Mouse (Mus musculus) MN1 (cell line): ENCODE measurements at regions not wholly inside any gene's neighbourhood (a gene's known extent, or its start where the extent isn't known, plus 50 kb on each side); places are given as distances from the start of the nearest gene placed in this dataset.

Experiments used
- DNase-seq: peaks from one replicate; pipeline ENCODE4 v3.0.0-alpha.2; 2016; ENCODE audit warnings: low spot score

GRCm38 (mm10) chr9:50257162-50257561 lies 87.6 kb downstream of the Rpl10-ps3 start:
- DNase-seq: no peak

DNA sequence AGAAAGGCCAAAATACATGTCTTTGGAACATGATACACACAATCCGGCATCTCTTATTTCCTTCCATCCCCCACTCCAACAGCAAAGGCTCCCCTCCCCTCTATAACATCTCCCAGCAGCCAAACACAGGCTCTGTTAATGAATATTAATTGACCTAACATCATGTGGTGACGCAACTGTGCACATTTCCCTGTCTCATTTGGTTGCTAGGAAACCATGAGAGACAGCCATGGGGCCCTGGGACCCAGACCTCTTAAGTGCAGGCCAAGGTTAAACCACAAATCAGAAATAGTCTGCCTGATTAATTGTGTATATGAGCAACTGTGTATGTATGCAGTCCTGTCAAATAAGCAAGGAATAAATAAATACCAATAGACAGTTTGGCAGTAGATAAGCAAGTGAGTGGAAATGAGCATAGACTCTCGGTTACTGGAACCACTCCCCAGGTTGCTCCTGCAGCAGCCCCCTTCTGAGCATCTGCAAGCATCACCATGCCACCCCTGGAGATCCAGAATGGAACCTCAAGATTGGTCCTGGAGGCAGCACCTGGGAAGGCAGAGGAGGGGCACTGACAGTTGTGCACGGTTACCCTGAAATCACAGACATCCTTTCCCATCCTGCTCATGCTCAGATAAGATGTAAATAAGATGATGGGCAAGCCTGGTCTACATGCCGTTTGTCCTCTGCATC lies 99.6 kb downstream of the Rpl10-ps3 start:
- peak; percentile 58 for DNase-seq

GRCm38 (mm10) chr9:50240923-50241322 lies 103.8 kb downstream of the Rpl10-ps3 start:
- no peak for DNase-seq

DNA sequence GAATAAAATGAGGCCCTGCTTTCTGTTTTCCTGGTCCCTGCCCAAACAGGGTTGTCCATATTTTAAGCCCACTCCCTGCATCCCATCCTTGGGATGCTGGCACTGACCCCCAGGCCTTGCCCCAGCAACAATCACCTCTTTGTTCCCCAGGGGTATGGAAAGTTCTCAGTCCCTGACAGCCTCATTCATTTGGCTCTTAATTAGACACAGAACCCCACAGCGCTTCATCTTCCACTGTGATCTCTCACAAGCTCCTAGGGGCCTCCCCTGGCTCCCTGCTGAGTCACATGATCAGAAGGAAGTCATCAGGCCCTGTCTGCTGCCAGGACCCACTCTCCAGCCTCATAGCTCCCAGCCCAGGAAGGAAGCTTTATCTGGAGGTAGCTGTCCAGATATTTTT lies 108.9 kb downstream of the Rpl10-ps3 start:
- DNase-seq: peak; percentile 13

- DNase-seq: no peak
These were observed 110.1 kb downstream of the Rpl10-ps3 start for GRCm38 (mm10) chr9:50234655-50235054.

- no peak for DNase-seq
These were observed 111.7 kb downstream of the Rpl10-ps3 start for GRCm38 (mm10) chr9:50232958-50233510.

GRCm38 (mm10) chr9:50210481-50210880 lies 134.3 kb downstream of the Rpl10-ps3 start:
- DNase-seq: no peak

GRCm38 (mm10) chr9:50199422-50200218 lies 145.1 kb downstream of the Rpl10-ps3 start:
- DNase-seq: no peak

- no peak for DNase-seq
These were observed 152.2 kb downstream of the Rpl10-ps3 start for GRCm38 (mm10) chr9:50192400-50193110.

- no peak for DNase-seq
These were observed 153.6 kb downstream of the Rpl10-ps3 start for GRCm38 (mm10) chr9:50191136-50191535.

DNA sequence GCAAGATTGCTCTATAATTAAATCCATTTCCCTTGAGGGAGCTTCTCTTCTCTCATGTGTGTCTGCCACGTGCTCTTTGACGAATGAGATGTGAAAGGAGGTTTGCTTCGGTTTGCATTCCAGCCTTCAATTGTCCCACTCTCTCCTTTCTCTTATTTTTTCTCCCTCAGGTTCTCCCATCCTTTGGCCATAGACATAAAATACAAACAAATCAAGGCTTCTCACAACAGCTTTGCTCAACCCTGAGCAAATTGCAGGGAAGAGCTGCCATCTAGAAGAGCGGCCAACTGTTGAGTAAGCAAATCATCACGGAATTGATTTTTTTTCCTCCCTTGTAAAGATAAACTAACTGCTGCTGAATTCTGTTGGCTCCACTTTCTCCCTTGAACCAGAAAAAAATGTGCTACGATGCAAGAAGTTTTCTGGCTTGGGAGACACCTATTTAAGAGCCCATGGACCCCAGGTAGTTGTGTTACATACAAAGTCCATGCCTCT lies 156.1 kb downstream of the Rpl10-ps3 start:
- DNase-seq: no peak

GRCm38 (mm10) chr9:50181360-50181759 lies 163.4 kb downstream of the Rpl10-ps3 start:
- no peak for DNase-seq

GRCm38 (mm10) chr9:50176131-50176530 lies 168.6 kb downstream of the Rpl10-ps3 start:
- no peak for DNase-seq

GRCm38 (mm10) chr9:50171826-50172464 lies 172.8 kb downstream of the Rpl10-ps3 start:
- peak; percentile 89 for DNase-seq

GRCm38 (mm10) chr9:50171164-50171563 lies 173.6 kb downstream of the Rpl10-ps3 start:
- no peak for DNase-seq

GRCm38 (mm10) chr9:50170637-50171036 lies 174.1 kb downstream of the Rpl10-ps3 start:
- no peak for DNase-seq

GRCm38 (mm10) chr9:50154618-50155017 lies 190.2 kb downstream of the Rpl10-ps3 start:
- DNase-seq: no peak

DNA sequence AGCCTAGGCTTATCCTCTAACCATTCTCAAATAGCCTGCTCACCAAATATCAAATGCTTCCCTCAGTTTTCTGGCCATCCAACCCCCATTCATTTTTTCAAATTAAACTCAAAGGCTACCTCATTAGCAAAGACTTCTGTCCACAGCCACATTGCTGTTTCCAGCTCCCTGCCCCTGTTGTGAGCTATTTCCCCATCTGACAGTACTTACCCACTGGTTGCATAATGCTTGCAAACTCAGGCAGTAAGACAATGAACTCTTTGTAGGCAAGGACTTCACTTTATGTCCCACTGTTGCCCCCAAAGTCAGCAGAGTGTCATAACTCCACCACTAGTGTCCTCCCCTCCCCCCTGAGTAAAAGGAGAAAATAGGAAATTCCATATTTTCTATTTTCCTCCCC lies 194.7 kb downstream of the Rpl10-ps3 start:
- DNase-seq: no peak

GRCm38 (mm10) chr9:50142756-50143155 lies 202.0 kb downstream of the Rpl10-ps3 start:
- DNase-seq: peak; percentile 95

DNA sequence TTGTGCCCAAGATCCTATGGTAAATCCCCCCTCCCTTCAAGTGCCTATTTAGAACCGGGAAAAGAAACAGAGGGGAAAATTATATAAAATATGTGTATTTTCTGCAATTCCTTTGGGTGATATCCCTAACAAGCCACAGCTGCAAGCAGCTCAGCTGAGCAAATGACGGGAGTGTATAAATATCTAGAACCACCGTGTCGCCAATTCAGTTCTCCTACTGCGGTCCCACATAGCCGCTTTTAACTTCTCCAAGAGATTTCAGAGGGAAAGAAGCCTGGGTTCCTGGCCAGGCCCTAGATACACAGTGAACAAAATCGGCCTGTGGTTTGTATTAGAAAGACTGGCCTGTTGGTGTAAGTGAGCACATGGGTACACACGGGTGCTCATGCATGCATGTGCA lies 202.7 kb downstream of the Rpl10-ps3 start:
- no peak for DNase-seq

DNA sequence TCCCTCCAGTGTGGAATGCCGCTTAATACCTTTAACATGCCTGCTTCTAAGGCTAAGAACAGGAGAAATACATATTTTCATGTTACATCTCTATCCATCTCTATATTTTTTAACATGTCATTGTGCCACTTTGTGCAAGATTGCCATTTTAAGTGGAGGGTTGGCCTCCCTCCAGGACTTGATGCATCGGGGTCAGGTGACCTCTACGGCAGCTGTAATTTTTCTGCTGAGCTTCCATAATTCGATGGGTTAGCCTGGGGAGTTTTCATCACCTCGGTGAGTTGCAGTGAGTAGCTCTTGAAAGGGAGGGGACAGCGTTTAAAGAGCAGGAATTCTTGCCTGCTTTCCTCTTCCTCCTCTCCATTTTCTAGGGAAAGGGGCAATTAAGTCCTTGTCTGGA lies 203.6 kb downstream of the Rpl10-ps3 start:
- DNase-seq: peak; percentile 61
